Mouse (Mus musculus) liver, adult 2 months (tissue): Measurements from ENCODE around the gene Gm572.

ENCODE experiments used
- CTCF ChIP-seq: fragments of 200-500 bp; IDR thresholded peaks from 2 replicates; pipeline ENCODE4 v1.5.1; 2011; ENCODE audit warnings: low read depth, low read length, control low read depth
- POLR2A ChIP-seq: fragments of 200-500 bp; IDR thresholded peaks from 2 replicates; pipeline ENCODE4 v1.6.1; 2011; ENCODE audit warnings: low read length, control low read depth; ENCODE audit not compliant: insufficient read depth; ENCODE audit errors: extremely low read depth

DNA sequence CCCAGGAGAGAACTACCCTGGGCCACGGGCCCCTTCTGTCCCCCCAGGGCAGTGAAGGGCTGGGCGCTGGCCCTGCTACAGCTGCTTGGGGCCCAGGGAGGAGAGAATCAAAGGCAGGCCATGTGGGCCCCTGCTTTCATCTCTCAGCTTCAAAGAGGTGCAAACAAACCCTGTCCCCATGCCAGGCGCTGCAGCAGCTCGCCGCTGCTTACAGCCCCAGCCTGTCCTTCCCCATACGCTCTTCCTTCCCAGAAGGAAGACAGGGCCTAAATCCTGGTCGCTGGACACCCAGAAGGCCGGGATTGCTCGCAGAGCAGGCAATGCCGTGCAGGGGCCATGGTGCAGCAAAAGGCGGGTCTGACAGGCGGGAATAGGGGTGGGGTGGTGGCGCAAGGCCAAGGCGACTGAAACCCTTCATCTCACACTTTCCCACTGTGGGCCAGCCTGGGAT is 43.4 kb downstream of the Gm572 start:
- TF ChIP-seq POLR2A: no peak
- no peak for TF ChIP-seq CTCF
